Mouse (Mus musculus) gastrocnemius, postnatal 4 days (tissue): ENCODE results near the gene Notch2. TPM values are rescaled to one million over a fixed set of nuclear protein-coding genes. Genes with fewer than 3 reads are reported as not detected.
"Not testable (repeated sequence)": the region's sequence is repeated elsewhere in the genome, so short reads cannot be mapped to it uniquely, and the experiment has no call there.

Experiments used
- DNase-seq, 2 experiments: peaks; one replicate each; pipeline ENCODE4 v3.0.0; 2021 to 2022; ENCODE audit warnings: low spot score in 2 of 2, mixed read lengths in 2 of 2
- total RNA-seq, 2 experiments: library from RNA; stranded (reverse); gene quantifications; 2 replicates each; pipeline ENCODE4 v1.2.3; 2021

Notch2 gene
- total RNA-seq, 2 experiments from 2014 or later: 63.4 to 63.7 TPM

GRCm38 (mm10) chr3:98094629-98095583 is 81.6 kb downstream of the Notch2 start:
- no peak for DNase-seq

GRCm38 (mm10) chr3:98096981-98097380 is 83.7 kb downstream of the Notch2 start:
- DNase-seq: no peak

GRCm38 (mm10) chr3:98098676-98099075 is 85.3 kb downstream of the Notch2 start:
- no peak for DNase-seq

- no peak for DNase-seq
These were observed 86.0 kb downstream of the Notch2 start for GRCm38 (mm10) chr3:98099287-98099686.

- peak in 1 of 2 experiments; percentile 36 for DNase-seq
These were observed 88.2 kb downstream of the Notch2 start for GRCm38 (mm10) chr3:98101541-98101940.

GRCm38 (mm10) chr3:98104851-98105471 is 91.6 kb downstream of the Notch2 start:
- DNase-seq: no peak

- no peak for DNase-seq
These were observed 92.2 kb downstream of the Notch2 start for GRCm38 (mm10) chr3:98105496-98105895.

GRCm38 (mm10) chr3:98106115-98106514 is 92.8 kb downstream of the Notch2 start:
- no peak for DNase-seq

GRCm38 (mm10) chr3:98106590-98107313 is 93.4 kb downstream of the Notch2 start:
- DNase-seq: no peak

GRCm38 (mm10) chr3:98108416-98108815 is 95.1 kb downstream of the Notch2 start:
- DNase-seq: no peak

- DNase-seq: no peak
These were observed 95.5 kb downstream of the Notch2 start for GRCm38 (mm10) chr3:98108866-98109265.

- DNase-seq: no peak
These were observed 97.3 kb downstream of the Notch2 start for GRCm38 (mm10) chr3:98110610-98111009.

- no peak for DNase-seq
These were observed 104.9 kb downstream of the Notch2 start for GRCm38 (mm10) chr3:98118252-98118651.

GRCm38 (mm10) chr3:98119338-98119737 is 106.0 kb downstream of the Notch2 start:
- DNase-seq: no peak

GRCm38 (mm10) chr3:98120884-98121283 is 107.6 kb downstream of the Notch2 start:
- DNase-seq: no peak

- DNase-seq: no peak
These were observed 114.4 kb downstream of the Notch2 start for GRCm38 (mm10) chr3:98127775-98128174.

- DNase-seq: no peak
These were observed 115.4 kb downstream of the Notch2 start for GRCm38 (mm10) chr3:98128716-98129115.

GRCm38 (mm10) chr3:98132140-98132539 is 118.8 kb downstream of the Notch2 start:
- not testable (repeated sequence) for DNase-seq

- no peak for DNase-seq
These were observed 119.3 kb downstream of the Notch2 start for GRCm38 (mm10) chr3:98132636-98133035.

- no peak for DNase-seq
These were observed 128.1 kb downstream of the Notch2 start for GRCm38 (mm10) chr3:98141456-98141855.

GRCm38 (mm10) chr3:98142862-98143261 is 129.5 kb downstream of the Notch2 start:
- DNase-seq: no peak

GRCm38 (mm10) chr3:98145204-98145603 is 131.9 kb downstream of the Notch2 start:
- no peak for DNase-seq
